Mouse (Mus musculus) heart, adult 2 months (tissue): ENCODE results near the gene Golga2. TPM values are rescaled to one million over a fixed set of nuclear protein-coding genes. Genes with fewer than 3 reads are reported as not detected.

Experiments
- DNase-seq, 2 experiments: peaks; one replicate each; pipeline ENCODE4 v3.0.0; 2021
- H3K27ac ChIP-seq: fragments of 200-600 bp; 2 replicates; pipeline ENCODE4 v1.8.1; 2022
- H3K27me3 ChIP-seq: fragments of 200-500 bp; 2 replicates; pipeline ENCODE4 v1.6.1; 2012; ENCODE audit warnings: mild to moderate bottlenecking, low read length, inconsistent platforms, mixed read lengths; ENCODE audit not compliant: control insufficient read depth, insufficient read depth
- H3K36me3 ChIP-seq: fragments of 200-500 bp; 2 replicates; pipeline ENCODE4 v1.6.1; 2012; ENCODE audit warnings: low read length, inconsistent platforms; ENCODE audit not compliant: control insufficient read depth, insufficient read depth
- H3K4me1 ChIP-seq: fragments of 200-500 bp; 2 replicates; pipeline ENCODE4 v1.6.1; 2011; ENCODE audit warnings: low read length; ENCODE audit not compliant: control insufficient read depth, insufficient read depth
- H3K4me3 ChIP-seq: fragments of 200-600 bp; 2 replicates; pipeline ENCODE4 v1.8.1; 2022
- H3K79me2 ChIP-seq: fragments of 200-500 bp; replicated peaks from 2 replicates; pipeline ENCODE4 v1.6.1; 2012; ENCODE audit warnings: mild to moderate bottlenecking, inconsistent platforms, low read length, moderate library complexity, mixed read lengths; ENCODE audit not compliant: control insufficient read depth, insufficient read depth
- H3K9ac ChIP-seq: fragments of 200-500 bp; 2 replicates; pipeline ENCODE4 v1.6.1; 2012; ENCODE audit warnings: low read depth, mild to moderate bottlenecking, control low read depth, inconsistent platforms, low read length, mixed read lengths
- CTCF ChIP-seq: fragments of 200-600 bp; IDR thresholded peaks from 2 replicates; pipeline ENCODE4 v1.8.1; 2022; ENCODE audit warnings: antibody characterized with exemption, mild to moderate bottlenecking, moderate library complexity
- EP300 ChIP-seq: fragments of 200-500 bp; IDR thresholded peaks from 2 replicates; pipeline ENCODE4 v1.6.1; 2011; ENCODE audit warnings: low read depth, low read length, control low read depth; ENCODE audit not compliant: insufficient read depth
- POLR2A ChIP-seq: fragments of 200-500 bp; IDR thresholded peaks from 2 replicates; pipeline ENCODE4 v1.6.1; 2011; ENCODE audit warnings: mild to moderate bottlenecking, low read depth, low read length, control low read depth; ENCODE audit not compliant: insufficient read depth
- WGBS: fragments of 180-500 bp; shearing (Covaris S2); methylation state at CpG from one replicate; pipeline ENCODE4 v1.1.7; 2018; 5-methylcytosine and 5-hydroxymethylcytosine counted together
- intact Hi-C: fragments of 180-260 bp; cut with DNase I; formaldehyde crosslinking; loops from one replicate; pipeline ENCODE4 v1.15.1; 2025
- polyA plus RNA-seq: library from polyadenylated mRNA; depleted of rRNA; stranded (reverse); fragments of >200 nt; gene quantifications from 2 replicates; pipeline ENCODE4 v1.2.3, GENCODE M21; 2012
- total RNA-seq, 2 experiments: library from RNA; stranded (reverse); gene quantifications; 2 replicates each; pipeline ENCODE4 v1.2.3; 2021

Gene Golga2
- total and polyA plus RNA-seq, 3 experiments, result 34.5 to 79.9 (median 69.8) TPM

DNA sequence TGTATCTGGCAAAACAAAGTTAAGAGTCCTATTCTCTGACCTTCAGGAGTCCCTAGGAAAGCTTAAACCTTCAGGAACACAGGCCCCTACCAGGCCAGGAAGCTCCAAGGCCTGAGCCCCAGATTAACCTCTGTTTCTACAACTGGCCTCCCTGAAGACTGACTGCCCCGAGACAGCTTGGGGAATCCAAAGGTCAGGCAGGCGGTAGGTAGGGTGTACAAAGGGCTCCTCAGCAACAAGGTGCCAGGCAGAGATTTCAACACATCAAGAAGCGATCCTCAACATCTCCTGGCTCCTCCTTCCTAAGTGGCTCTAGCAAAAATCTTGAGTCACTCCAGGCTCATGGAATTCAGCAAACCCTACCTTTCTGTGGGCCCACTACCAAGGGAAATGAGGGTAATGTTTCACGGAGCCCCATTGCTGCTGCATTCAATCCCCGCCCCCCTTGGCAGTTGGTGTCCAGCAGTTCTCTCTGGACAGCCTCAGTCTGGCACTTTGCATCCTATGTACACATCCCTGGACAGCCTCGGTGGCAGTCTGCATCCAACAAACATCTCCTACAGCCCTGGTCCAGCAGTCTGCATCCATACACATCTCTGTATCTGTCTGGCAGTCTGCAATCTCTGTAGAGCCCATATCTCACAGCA is 28.2 kb upstream of the Golga2 start:
- TF ChIP-seq EP300, result no peak
- no peak for TF ChIP-seq CTCF
- Histone ChIP-seq H3K27me3 (no peaks in the 10 kb centered on the region), H3K79me2 (no peaks in the 10 kb centered on the region), H3K9ac (peak overlapping the region; percentile 82), H3K36me3 (no peaks in the 10 kb centered on the region), H3K27ac (peak overlapping the region; percentile 85), H3K4me1 (peaks cover 5% of the 10 kb centered on the region), H3K4me3 (peak overlapping the region; percentile 80)
- intact Hi-C loops, result no loop called here
- DNase-seq, result no peak
- 51% methylated on average over 6 of the region's 6 CpGs for WGBS

DNA sequence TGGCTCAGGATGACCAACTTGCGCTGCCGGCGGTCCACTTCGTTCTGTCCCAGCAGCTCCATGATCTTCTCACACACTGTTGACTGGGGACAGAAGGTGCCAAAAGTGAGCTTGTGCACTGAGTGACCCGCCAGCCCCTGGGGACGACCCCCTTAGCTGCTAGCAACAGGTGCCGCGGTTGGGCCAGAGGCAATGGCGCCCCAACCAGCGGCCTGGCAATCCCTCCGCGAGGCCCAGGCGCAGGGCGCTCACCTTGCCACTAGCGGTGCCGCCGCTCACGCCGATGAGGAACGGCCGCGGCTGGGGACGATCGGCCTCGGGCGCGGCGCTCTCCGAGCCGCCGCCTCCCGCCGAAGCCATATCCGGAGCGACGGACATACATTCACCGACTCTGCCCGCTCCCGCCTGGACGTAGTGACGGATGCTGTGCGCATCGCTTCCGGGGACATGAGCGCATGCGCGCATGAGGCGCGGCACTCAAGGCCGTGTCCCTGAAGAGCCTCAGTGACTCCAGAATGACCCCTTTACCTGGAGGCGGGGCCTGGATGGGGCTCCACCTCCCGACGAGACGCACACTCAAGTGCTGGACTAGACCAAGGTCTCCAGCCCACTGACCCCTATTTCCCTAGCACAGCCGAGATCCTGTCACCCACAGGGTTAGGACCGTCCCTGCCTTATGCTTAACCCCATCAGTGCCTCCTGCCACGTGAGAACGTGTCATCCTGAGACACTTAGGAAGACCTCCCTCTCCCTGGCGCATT is 27.3 kb upstream of the Golga2 start, which contains the start of gene Uck1:
Gene Uck1 (minus strand): TSS at position 503 of the 761 bp plus-strand sequence.
- H3K27me3 ChIP-seq, result no peaks in the 10 kb centered on the region
- H3K9ac ChIP-seq, result peak within 1 kb of the TSS; percentile 82
- peak within 1 kb of the TSS; percentile 80 for H3K4me3 ChIP-seq
- WGBS, result 1% methylated on average over 59 of the region's 59 CpGs
- no peaks in the 10 kb centered on the region for H3K79me2 ChIP-seq
- H3K36me3 ChIP-seq, result no peaks in the 10 kb centered on the region
- TF ChIP-seq EP300, result 0 out of 2 replicates have a peak, but pooled peaks have one; percentile 14
- peak; percentile 81 for TF ChIP-seq POLR2A
- 0 out of 2 replicates have a peak, but pooled peaks have one; percentile 13 for TF ChIP-seq CTCF
- peak within 1 kb of the TSS; percentile 85 for H3K27ac ChIP-seq
- peaks cover 5% of the 10 kb centered on the region for H3K4me1 ChIP-seq
- peak; percentile 90 to 94 for DNase-seq
- intact Hi-C loops, result no loop called here

DNA sequence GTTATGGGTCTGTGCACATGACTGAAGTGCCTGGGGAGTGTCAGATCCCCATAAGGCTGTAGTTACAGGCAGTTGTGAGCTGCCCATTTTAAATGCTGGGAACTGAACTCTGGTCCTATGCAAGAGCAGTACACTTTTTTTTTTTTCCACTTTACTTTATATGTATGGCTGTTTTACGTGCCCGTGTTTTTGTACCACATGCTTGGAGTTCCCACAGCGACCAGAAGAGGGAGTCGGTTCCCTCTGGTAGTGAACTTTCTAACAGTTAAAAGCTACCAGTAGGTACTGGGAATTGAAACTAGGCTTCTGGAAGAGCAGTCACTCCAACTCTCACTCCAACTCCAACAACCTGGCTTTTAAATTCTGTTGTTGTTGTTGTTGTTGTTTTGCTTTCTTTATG is 26.5 kb upstream of the Golga2 start:
- no peak overlapping the region for H3K4me3 ChIP-seq
- no peaks in the 10 kb centered on the region for H3K36me3 ChIP-seq
- peak in 1 of 2 experiments; percentile 50 for DNase-seq
- TF ChIP-seq EP300 (no peak), CTCF (peak; percentile 73), POLR2A (no peak)
- no peak overlapping the region for H3K27ac ChIP-seq
- intact Hi-C loops, result no loop called here
- H3K27me3 ChIP-seq, result no peaks in the 10 kb centered on the region
- H3K9ac ChIP-seq, result no peak overlapping the region
- H3K4me1 ChIP-seq, result peaks cover 5% of the 10 kb centered on the region
- 41% methylated on average over 4 of the region's 4 CpGs for WGBS
- no peaks in the 10 kb centered on the region for H3K79me2 ChIP-seq

DNA sequence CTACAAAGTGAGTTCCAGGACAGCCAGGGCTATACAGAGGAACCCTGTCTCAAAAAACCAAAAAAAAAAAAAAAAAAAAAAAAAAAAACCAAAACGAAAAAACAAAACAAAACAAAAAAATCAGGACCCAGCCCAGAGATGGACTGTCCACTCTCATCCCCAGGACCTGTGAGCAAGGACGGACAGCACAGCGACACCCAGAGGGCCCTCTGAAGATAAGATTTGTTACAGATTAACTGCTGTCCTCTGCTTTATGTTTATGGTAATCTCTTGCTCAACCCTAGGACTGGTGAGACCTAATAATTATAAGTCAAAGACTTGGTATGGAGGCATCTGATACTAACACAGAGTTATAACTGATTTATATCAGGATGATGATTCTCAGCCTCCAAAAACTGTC is 11.4 kb upstream of the Golga2 start:
- Histone ChIP-seq H3K36me3 (no peaks in the 10 kb centered on the region), H3K9ac (no peak overlapping the region), H3K79me2 (no peaks in the 10 kb centered on the region), H3K27ac (no peak overlapping the region), H3K4me1 (no peaks in the 10 kb centered on the region), H3K27me3 (no peaks in the 10 kb centered on the region), H3K4me3 (no peak overlapping the region)
- 73% methylated on average over 3 of the region's 3 CpGs for WGBS
- DNase-seq, result no peak
- intact Hi-C loops, result no loop called here
- TF ChIP-seq CTCF, result no peak
- TF ChIP-seq POLR2A, result no peak
- no peak for TF ChIP-seq EP300

DNA sequence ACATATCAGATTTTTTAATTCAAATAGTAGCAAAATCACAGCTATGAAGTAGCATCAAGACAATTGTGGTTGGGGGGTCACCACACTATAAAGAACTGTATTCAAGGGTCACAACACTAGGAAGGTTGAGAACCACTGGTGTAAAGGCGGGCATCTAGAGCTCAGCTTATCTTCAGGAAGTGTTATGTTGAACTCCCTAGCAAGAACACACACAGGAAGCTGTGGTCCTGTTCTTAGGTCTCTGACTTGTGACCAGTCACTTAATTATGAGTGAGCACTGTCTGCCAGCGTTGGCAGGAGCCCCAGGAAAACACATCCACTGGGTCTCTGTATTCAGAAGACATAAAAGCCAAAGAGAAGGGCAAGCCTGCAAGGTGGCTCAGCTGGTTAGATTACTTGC is 4.9 kb upstream of the Golga2 start:
- intact Hi-C loops, result no loop called here
- Histone ChIP-seq H3K4me1 (0 out of 2 replicates have a peak, but pooled peaks cover 1% of the 10 kb centered on the region), H3K9ac (no peak overlapping the region), H3K27ac (no peak overlapping the region), H3K79me2 (no peaks in the 10 kb centered on the region), H3K27me3 (no peaks in the 10 kb centered on the region), H3K36me3 (peaks cover 2% of the 10 kb centered on the region; the same call in 1 of the 2 replicates), H3K4me3 (no peak overlapping the region)
- TF ChIP-seq CTCF (no peak), POLR2A (no peak), EP300 (no peak)
- DNase-seq, result no peak
- WGBS, result 57% methylated on average over 2 of the region's 2 CpGs

DNA sequence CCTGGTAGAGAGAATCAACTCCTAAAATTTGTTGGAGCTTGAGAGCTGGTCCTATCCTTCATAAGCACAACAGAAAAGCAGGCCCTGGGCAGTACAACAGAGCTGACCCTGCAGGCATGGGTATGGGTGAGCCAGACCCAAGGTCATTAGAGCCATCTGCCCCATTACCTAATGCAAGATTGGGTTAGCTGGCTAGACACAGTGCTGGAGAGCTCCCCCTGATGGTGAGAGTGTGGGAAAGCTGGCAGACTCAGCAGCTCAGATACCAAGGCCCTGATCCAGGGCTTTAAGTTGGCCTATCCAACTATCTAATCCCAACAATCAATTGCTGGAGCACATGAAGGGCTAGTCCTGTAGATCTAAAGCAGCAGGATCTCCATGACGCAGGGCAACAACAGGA is 4.5 kb upstream of the Golga2 start:
- peak; percentile 82 for TF ChIP-seq CTCF
- TF ChIP-seq POLR2A, result 0 out of 2 replicates have a peak, but pooled peaks have one; percentile 18
- TF ChIP-seq EP300, result peak; percentile 71; the same call in 1 of the 2 replicates
- DNase-seq, result peak; percentile 48 to 61
- no peak overlapping the region for H3K9ac ChIP-seq
- H3K4me3 ChIP-seq, result no peak overlapping the region
- H3K27ac ChIP-seq, result no peak overlapping the region
- whole genome bisulfite sequencing, result 74% methylated on average over 1 of the region's 1 CpGs
- H3K4me1 ChIP-seq, result 0 out of 2 replicates have a peak, but pooled peaks cover 1% of the 10 kb centered on the region
- no peaks in the 10 kb centered on the region for H3K79me2 ChIP-seq
- peaks cover 2% of the 10 kb centered on the region; the same call in 1 of the 2 replicates for H3K36me3 ChIP-seq
- intact Hi-C loops, result no loop called here
- H3K27me3 ChIP-seq, result no peaks in the 10 kb centered on the region
